Mouse (Mus musculus) hematopoietic stem cell, adult 5-6 weeks (primary cell): ENCODE measurements around the gene Fem1a. TPM values are rescaled to one million over a fixed set of nuclear protein-coding genes. Genes with fewer than 3 reads are reported as not detected.

Source experiments
- ATAC-seq, 2 experiments: fragments of 125-278 bp in 1 of 2; replicated peaks in 1 of 2; 2 replicates each; pipeline ENCODE4 v1.8.0; 2016 to 2017; ENCODE audit warnings: inconsistent platforms in 2 of 2, mild to moderate bottlenecking in 2 of 2, moderate number of reproducible peaks in 2 of 2, low read depth in 1 of 2, moderate TSS enrichment in 1 of 2; ENCODE audit not compliant: low FRiP score in 2 of 2, poor library complexity in 2 of 2, severe bottlenecking in 2 of 2, insufficient read depth in 1 of 2, low TSS enrichment in 1 of 2
- total RNA-seq: library from RNA; stranded (forward); fragments of 172-1452, 232-1000 nt; gene quantifications from 2 replicates; pipeline ENCODE4 v1.2.3, GENCODE M21; 2017

The Fem1a gene
- total RNA-seq, 1 experiment from 2014 or later, result 17.1 TPM

GRCm38 (mm10) chr17:56309191-56309945, 52.8 kb downstream of the Fem1a start:
- ATAC-seq, result no peak

Other genes starting within 250 kb of the Fem1a start
- 29.6 and 37.1 TPM in 2 replicates for gene Sh3gl1, start 220.2 kb upstream of the Fem1a start, total RNA-seq
- 24.5 and 29.7 TPM in 2 replicates for gene Chaf1a, start 216.4 kb upstream of the Fem1a start, total RNA-seq
- 22.1 and 51.5 TPM in 2 replicates for gene Ubxn6, start 181.8 kb upstream of the Fem1a start, total RNA-seq
- 73.0 and 136 TPM in 2 replicates for gene Hdgfl2, start 177.2 kb upstream of the Fem1a start, total RNA-seq
- gene Plin4, start 147.0 kb upstream of the Fem1a start, total RNA-seq, result not detected in 2 replicates
- gene Plin5, start 139.2 kb upstream of the Fem1a start, total RNA-seq, result not detected in 2 replicates
- gene Lrg1, start 134.8 kb upstream of the Fem1a start, total RNA-seq, result 1.9 and 5.6 TPM in 2 replicates
- 0.99 and 2.1 TPM in 2 replicates for gene Sema6b, start 116.5 kb upstream of the Fem1a start, total RNA-seq
- 2.6 and 2.9 TPM in 2 replicates for gene Tnfaip8l1, start 94.3 kb upstream of the Fem1a start, total RNA-seq
- 21.7 and 31.0 TPM in 2 replicates for gene Mydgf, start 72.9 kb upstream of the Fem1a start, total RNA-seq
- gene Dpp9, start 37.9 kb upstream of the Fem1a start, total RNA-seq, result 9.7 TPM in 2 replicates
- 3.5 and 6.1 TPM in 2 replicates for gene Ticam1, start 20.0 kb downstream of the Fem1a start, total RNA-seq
- gene Plin3, start 36.1 kb downstream of the Fem1a start, total RNA-seq, result 17.1 and 23.8 TPM in 2 replicates
- not detected in 2 replicates for gene Arrdc5, start 43.5 kb downstream of the Fem1a start, total RNA-seq
- 116 and 147 TPM in 2 replicates for gene Uhrf1, start 46.5 kb downstream of the Fem1a start, total RNA-seq
- 12.1 and 13.6 TPM in 2 replicates for gene Kdm4b, start 69.3 kb downstream of the Fem1a start, total RNA-seq
- gene Ptprs, start 219.7 kb downstream of the Fem1a start, total RNA-seq, result 67.9 and 85.5 TPM in 2 replicates